Mouse (Mus musculus) left cerebral cortex, adult 2 months (tissue): Measurements from ENCODE around the gene Usp5. TPM values are rescaled to one million over a fixed set of nuclear protein-coding genes. Genes with fewer than 3 reads are reported as not detected.
"Not testable (repeated sequence)": the region's sequence is repeated elsewhere in the genome, so short reads cannot be mapped to it uniquely, and the experiment has no call there.

Source experiments
- DNase-seq, 2 experiments: peaks; one replicate each; pipeline ENCODE4 v3.0.0; 2021 to 2022; ENCODE audit warnings: low spot score in 2 of 2, mixed read lengths in 1 of 2; ENCODE audit errors: extremely low spot score in 1 of 2
- H3K27ac ChIP-seq: fragments of 200-600 bp; 2 replicates; pipeline ENCODE4 v1.8.1; 2022
- H3K4me3 ChIP-seq: fragments of 200-600 bp; 2 replicates; pipeline ENCODE4 v1.8.1; 2022
- CTCF ChIP-seq: fragments of 200-600 bp; IDR thresholded peaks from 2 replicates; pipeline ENCODE4 v1.8.1; 2022; ENCODE audit warnings: antibody characterized with exemption, mild to moderate bottlenecking, moderate library complexity
- intact Hi-C: fragments of 180-260 bp; cut with DNase I; formaldehyde crosslinking; loops from one replicate; pipeline ENCODE4 v1.15.1; 2025
- total RNA-seq, 2 experiments: library from RNA; stranded (reverse); gene quantifications; 2 replicates each; pipeline ENCODE4 v1.2.3; 2021

Usp5 gene
- total RNA-seq, 2 experiments from 2014 or later, result 184 to 190 TPM

DNA sequence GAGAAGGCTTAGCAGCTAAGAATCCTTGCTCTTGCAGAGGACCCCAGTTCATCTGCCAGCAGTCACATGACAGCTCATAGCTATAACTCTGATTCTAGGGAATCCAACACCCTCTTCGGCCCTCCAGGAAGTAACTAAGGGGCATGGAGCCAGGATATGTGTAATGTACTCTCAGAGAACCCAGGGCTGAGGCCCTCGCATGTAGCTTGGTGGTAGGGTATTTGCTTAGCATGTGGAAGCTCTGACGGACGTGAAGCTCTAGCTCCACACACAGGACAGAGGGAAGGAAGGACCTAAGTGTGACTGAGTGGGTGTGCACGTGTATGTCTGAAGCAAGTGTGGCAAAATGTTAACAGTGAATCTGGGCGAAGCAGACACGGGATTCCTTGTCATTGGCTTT, 7.1 kb upstream of the Usp5 start:
- Histone ChIP-seq H3K4me3 (no peak overlapping the region), H3K27ac (no peak overlapping the region)
- intact Hi-C loops, result no loop called here
- no peak for DNase-seq
- no peak for TF ChIP-seq CTCF

DNA sequence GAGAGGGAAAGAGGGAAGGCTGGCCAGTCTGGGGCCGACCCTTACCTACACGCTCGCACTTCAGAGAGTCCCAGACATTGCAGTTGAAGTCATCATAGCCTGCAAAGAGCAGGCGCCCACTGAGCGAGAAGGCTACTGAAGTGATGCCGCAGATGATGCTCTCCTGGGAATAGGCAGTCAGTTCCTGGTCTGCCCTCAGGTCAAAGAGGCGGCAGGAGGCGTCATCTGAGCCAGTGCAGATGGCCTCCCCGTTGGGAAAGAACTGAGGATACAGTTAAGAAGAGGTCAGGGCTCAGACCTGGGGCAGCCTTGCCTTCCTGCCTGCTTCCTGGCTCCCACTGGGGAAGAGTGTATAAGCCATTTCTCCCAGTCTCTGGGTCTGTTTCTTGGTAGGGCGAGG, 6.2 kb upstream of the Usp5 start:
- no peak overlapping the region for H3K27ac ChIP-seq

GRCm38 (mm10) chr6:124834512-124835081, 5.3 kb upstream of the Usp5 start:
- Histone ChIP-seq H3K4me3 (no peak overlapping the region), H3K27ac (no peak overlapping the region)
- no peak for DNase-seq
- TF ChIP-seq CTCF, result no peak
- intact Hi-C loops, result no loop called here

More for the DNA sequence above, 6.2 kb upstream of the Usp5 start:
- H3K4me3 ChIP-seq, result no peak overlapping the region
- no peak for DNase-seq
- no peak for TF ChIP-seq CTCF
- intact Hi-C loops, result no loop called here

GRCm38 (mm10) chr6:124831649-124832048, 2.4 kb upstream of the Usp5 start:
- Histone ChIP-seq H3K4me3 (no peak overlapping the region), H3K27ac (no peak overlapping the region)
- intact Hi-C loops, result no loop called here
- no peak for DNase-seq
- no peak for TF ChIP-seq CTCF

DNA sequence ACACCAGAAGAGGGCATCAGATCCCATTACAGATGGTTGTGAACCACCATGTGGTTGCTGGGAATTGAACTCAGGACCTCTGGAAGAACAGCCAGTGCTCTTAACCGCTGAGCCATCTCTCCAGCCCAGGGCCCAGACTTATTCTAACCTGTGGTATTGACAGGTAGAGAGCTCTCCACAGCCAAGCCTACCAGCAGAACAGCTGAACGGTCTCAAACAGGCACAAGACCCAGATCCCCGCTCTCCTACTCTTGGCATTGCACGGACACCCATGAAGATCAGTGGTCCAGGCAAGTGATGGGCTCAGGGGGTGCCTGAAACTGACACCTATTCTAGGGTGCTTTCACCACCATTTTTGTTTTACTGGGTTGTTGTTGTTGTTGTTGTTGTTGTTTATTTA, 1.9 kb upstream of the Usp5 start:
- intact Hi-C loops, H3K27ac ChIP-seq, H3K4me3 ChIP-seq, DNase-seq: not testable (repeated sequence)

GRCm38 (mm10) chr6:124829799-124830700, 766 bp upstream of the Usp5 start:
- Histone ChIP-seq H3K27ac (peak overlapping the region; percentile 95), H3K4me3 (peak overlapping the region; percentile 71)
- peak; percentile 83 to 91 for DNase-seq
- peak; percentile 8; the same call in 1 of the 2 replicates for TF ChIP-seq CTCF
- intact Hi-C loops, result no loop called here

DNA sequence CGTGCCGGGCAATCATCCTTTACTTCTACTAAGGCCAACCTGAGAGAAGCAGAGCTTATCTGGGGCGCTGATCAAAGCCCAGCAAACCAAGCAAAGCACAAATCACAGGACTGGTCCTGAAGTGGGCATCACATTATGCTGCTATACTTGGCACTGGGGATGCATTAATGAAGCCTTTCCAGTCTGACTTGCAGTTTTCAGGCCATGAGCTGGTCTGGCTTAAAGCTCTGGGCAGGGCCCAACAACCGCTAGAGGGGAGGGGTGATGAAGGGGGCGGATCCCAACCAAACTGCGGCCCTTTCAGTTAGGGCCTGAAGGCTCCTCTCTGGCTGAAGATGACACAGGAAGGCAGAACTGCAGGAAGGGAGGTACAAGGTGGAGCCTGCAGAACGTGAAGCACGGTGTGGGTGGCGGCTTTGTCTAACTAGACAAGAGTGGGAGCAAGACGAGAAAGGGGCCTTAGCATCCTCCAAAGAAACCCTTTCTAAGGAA, 1.1 kb downstream of the Usp5 start:
- intact Hi-C loops, result loop anchor here (1.0 kb wide), 1 partner anchor 14 kb away; the partner anchor contains the start of gene Tpi1
- peak overlapping the region; percentile 71 for H3K4me3 ChIP-seq
- DNase-seq, result peak in 1 of 2 experiments; percentile 34
- no peak for TF ChIP-seq CTCF
- H3K27ac ChIP-seq, result peak overlapping the region; percentile 54

DNA sequence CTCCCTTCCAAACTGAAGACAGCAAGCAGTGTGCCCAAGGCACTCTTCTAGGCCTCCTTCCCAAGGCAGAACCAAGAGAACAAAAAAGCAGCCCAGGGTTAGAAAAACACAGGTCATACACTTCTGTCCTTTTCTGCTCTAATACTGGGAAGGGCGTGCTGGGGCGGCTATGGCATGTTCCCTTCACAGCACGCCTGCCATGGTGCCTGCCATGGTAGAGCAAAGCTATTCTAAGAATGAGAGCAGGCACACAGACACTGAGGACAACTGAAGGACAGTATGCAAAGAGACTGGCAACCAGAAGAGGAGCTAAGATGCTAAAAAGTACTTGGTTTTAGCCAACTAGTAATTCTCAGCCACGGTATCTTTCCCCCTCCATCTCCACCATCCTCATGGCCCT, 7.2 kb downstream of the Usp5 start:
- H3K27ac ChIP-seq, result no peak overlapping the region
- intact Hi-C loops, result no loop called here
- no peak for TF ChIP-seq CTCF
- DNase-seq, result no peak
- no peak overlapping the region for H3K4me3 ChIP-seq

DNA sequence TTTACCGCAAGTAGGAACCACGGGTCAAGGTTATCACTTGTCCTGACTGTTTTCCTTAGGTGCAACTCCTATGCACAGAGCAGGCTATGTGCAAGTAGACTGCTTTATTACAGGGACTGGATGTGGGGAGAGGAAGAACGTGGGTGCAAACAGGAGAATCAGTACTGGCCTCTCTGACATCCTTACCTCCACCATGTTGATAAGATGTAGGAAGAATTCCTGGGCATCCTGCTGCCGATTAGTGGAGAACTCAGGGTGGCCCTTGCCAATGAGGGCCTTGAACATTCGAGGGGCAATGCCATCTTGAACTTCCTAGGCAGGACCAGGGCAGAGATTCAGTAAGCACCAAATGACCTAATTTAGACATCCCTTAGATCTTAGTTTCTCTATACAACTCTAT, 8.4 kb downstream of the Usp5 start:
- TF ChIP-seq CTCF, result no peak
- Histone ChIP-seq H3K27ac (no peak overlapping the region), H3K4me3 (no peak overlapping the region)
- intact Hi-C loops, result no loop called here
- DNase-seq, result no peak

GRCm38 (mm10) chr6:124817971-124818370, 11.3 kb downstream of the Usp5 start:
- peak in 1 of 2 experiments; percentile 9 for DNase-seq
- intact Hi-C loops, result no loop called here
- H3K4me3 ChIP-seq, result no peak overlapping the region
- no peak for TF ChIP-seq CTCF
- peak overlapping the region; percentile 58 for H3K27ac ChIP-seq

DNA sequence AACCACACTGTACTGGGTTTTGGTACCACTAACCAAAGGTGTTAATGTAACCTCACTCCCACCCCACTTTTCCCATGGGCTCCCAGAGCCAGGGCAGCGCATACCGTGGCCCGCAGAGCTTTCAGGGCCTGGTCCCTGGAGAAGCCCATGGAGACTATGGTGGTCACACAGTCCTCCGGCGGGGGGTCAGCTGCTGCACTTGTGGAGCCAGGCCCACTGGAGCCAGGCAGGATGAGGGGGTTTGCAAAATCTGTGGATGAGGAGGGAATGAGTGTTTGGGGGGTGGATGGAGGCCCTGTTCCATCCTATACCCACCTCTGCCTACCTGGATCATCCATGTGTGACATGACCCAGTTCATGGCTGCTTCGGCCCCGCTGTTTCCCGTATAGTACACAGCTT, 11.7 kb downstream of the Usp5 start:
- DNase-seq, result peak in 1 of 2 experiments; percentile 7
- intact Hi-C loops, result no loop called here
- Histone ChIP-seq H3K27ac (peak overlapping the region; percentile 58; the same call in 1 of the 2 replicates), H3K4me3 (no peak overlapping the region)
- TF ChIP-seq CTCF, result no peak

DNA sequence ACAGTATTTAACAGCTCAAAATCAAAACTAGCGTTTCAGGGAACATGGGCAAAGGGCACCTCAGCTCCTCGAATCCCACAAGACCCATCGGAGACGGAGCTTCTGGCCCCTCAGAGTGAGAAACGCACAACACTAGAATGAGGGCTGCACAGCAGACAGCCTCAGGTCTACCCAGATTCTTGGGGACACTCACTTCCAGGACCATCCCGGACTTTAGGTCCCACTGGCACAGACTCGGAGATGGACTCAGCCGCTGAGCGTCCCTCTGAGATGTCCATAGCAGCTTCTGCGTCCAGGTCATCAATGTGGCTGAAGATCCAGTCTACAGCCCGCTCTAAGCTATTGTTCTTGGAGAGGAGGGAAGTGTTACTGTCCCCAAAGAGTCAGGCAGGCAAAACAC, 12.2 kb downstream of the Usp5 start:
- H3K27ac ChIP-seq, result no peak overlapping the region; the same call in 1 of the 2 replicates
- peak in 1 of 2 experiments; percentile 7 for DNase-seq
- no peak for TF ChIP-seq CTCF
- no peak overlapping the region for H3K4me3 ChIP-seq
- intact Hi-C loops, result no loop called here
